Mouse (Mus musculus): ENCODE results near the gene D1Pas1. TPM values are rescaled to one million over a fixed set of nuclear protein-coding genes. Genes with fewer than 3 reads are reported as not detected.

The D1Pas1 gene
- polyA plus RNA-seq, 1 experiment from 2014 or later: 0.08 TPM

- H3K27ac ChIP-seq (replicated peaks in 1 of 2; ENCODE audit: control insufficient read depth in 1 of 2, insufficient read depth in 1 of 2, low read depth in 2 of 2, low read length in 2 of 2): no peak overlapping the region
- H3K36me3 ChIP-seq (ENCODE audit: control insufficient read depth, insufficient read depth, low read length): no peaks in the 10 kb centered on the region
- WGBS: 81% methylated on average over 9 of the region's 9 CpGs
- ATAC-seq (ENCODE audit: insufficient number of reproducible peaks, insufficient read depth, low FRiP score, low read depth): no peak
- no peaks in the 10 kb centered on the region for H3K9me3 ChIP-seq (ENCODE audit: control insufficient read depth, low read length)
- no peak overlapping the region for H3K4me3 ChIP-seq (ENCODE audit: control insufficient read depth in 1 of 2, insufficient read depth in 1 of 2, low read depth in 1 of 2, low read length in 2 of 2)
- no peak overlapping the region for H3K4me2 ChIP-seq (ENCODE audit: low read length)
- H3K4me1 ChIP-seq (ENCODE audit: control insufficient read depth in 2 of 2, insufficient read depth in 2 of 2, low read length in 2 of 2): no peaks in the 10 kb centered on the region
- H3K9ac ChIP-seq (ENCODE audit: low read length): no peak overlapping the region
- no peaks in the 10 kb centered on the region for H3K27me3 ChIP-seq (ENCODE audit: control insufficient read depth, insufficient read depth, low read length)
Observed at GRCm38 (mm10) chr1:186988281-186988682, 21.1 kb downstream of the D1Pas1 start.

GRCm38 (mm10) chr1:186988822-186989221, 21.6 kb downstream of the D1Pas1 start:
- H3K9me3 ChIP-seq (ENCODE audit: control insufficient read depth, low read length): no peaks in the 10 kb centered on the region
- H3K4me3 ChIP-seq (ENCODE audit: control insufficient read depth in 1 of 2, insufficient read depth in 1 of 2, low read depth in 1 of 2, low read length in 2 of 2): no peak overlapping the region
- no peaks in the 10 kb centered on the region for H3K27me3 ChIP-seq (ENCODE audit: control insufficient read depth, insufficient read depth, low read length)
- no peak overlapping the region for H3K27ac ChIP-seq (replicated peaks in 1 of 2; ENCODE audit: control insufficient read depth in 1 of 2, insufficient read depth in 1 of 2, low read depth in 2 of 2, low read length in 2 of 2)
- no peak for ATAC-seq (ENCODE audit: insufficient number of reproducible peaks, insufficient read depth, low FRiP score, low read depth)
- H3K4me2 ChIP-seq (ENCODE audit: low read length): no peak overlapping the region
- WGBS: 87% methylated on average over 4 of the region's 4 CpGs
- H3K36me3 ChIP-seq (ENCODE audit: control insufficient read depth, insufficient read depth, low read length): no peaks in the 10 kb centered on the region
- no peak overlapping the region for H3K9ac ChIP-seq (ENCODE audit: low read length)
- no peaks in the 10 kb centered on the region for H3K4me1 ChIP-seq (ENCODE audit: control insufficient read depth in 2 of 2, insufficient read depth in 2 of 2, low read length in 2 of 2)

GRCm38 (mm10) chr1:186991473-186991872, 24.3 kb downstream of the D1Pas1 start:
- Histone ChIP-seq H3K27me3 (ENCODE audit: control insufficient read depth, insufficient read depth, low read length) (no peaks in the 10 kb centered on the region), H3K9ac (ENCODE audit: low read length) (no peak overlapping the region), H3K4me2 (ENCODE audit: low read length) (no peak overlapping the region), H3K4me1 (ENCODE audit: control insufficient read depth in 2 of 2, insufficient read depth in 2 of 2, low read length in 2 of 2) (no peaks in the 10 kb centered on the region), H3K4me3 (ENCODE audit: control insufficient read depth in 1 of 2, insufficient read depth in 1 of 2, low read depth in 1 of 2, low read length in 2 of 2) (no peak overlapping the region), H3K36me3 (ENCODE audit: control insufficient read depth, insufficient read depth, low read length) (no peaks in the 10 kb centered on the region), H3K9me3 (ENCODE audit: control insufficient read depth, low read length) (no peaks in the 10 kb centered on the region), H3K27ac (replicated peaks in 1 of 2; ENCODE audit: control insufficient read depth in 1 of 2, insufficient read depth in 1 of 2, low read depth in 2 of 2, low read length in 2 of 2) (no peak overlapping the region)
- 65% methylated on average over 6 of the region's 6 CpGs for WGBS
- ATAC-seq (ENCODE audit: insufficient number of reproducible peaks, insufficient read depth, low FRiP score, low read depth): no peak

GRCm38 (mm10) chr1:186992113-186992512, 24.9 kb downstream of the D1Pas1 start:
- WGBS: 88% methylated on average over 3 of the region's 3 CpGs
- no peak for ATAC-seq (ENCODE audit: insufficient number of reproducible peaks, insufficient read depth, low FRiP score, low read depth)

GRCm38 (mm10) chr1:186997596-186998304, 30.5 kb downstream of the D1Pas1 start:
- WGBS: 94% methylated on average over 21 of the region's 21 CpGs
- no peak overlapping the region for H3K9ac ChIP-seq (ENCODE audit: low read length)
- no peaks in the 10 kb centered on the region for H3K36me3 ChIP-seq (ENCODE audit: control insufficient read depth, insufficient read depth, low read length)
- ATAC-seq (ENCODE audit: insufficient number of reproducible peaks, insufficient read depth, low FRiP score, low read depth): no peak
- no peaks in the 10 kb centered on the region for H3K9me3 ChIP-seq (ENCODE audit: control insufficient read depth, low read length)
- no peak overlapping the region for H3K27ac ChIP-seq (replicated peaks in 1 of 2; ENCODE audit: control insufficient read depth in 1 of 2, insufficient read depth in 1 of 2, low read depth in 2 of 2, low read length in 2 of 2)
- H3K4me3 ChIP-seq (ENCODE audit: control insufficient read depth in 1 of 2, insufficient read depth in 1 of 2, low read depth in 1 of 2, low read length in 2 of 2): no peak overlapping the region
- H3K27me3 ChIP-seq (ENCODE audit: control insufficient read depth, insufficient read depth, low read length): no peaks in the 10 kb centered on the region
- H3K4me2 ChIP-seq (ENCODE audit: low read length): no peak overlapping the region
- H3K4me1 ChIP-seq (ENCODE audit: control insufficient read depth in 2 of 2, insufficient read depth in 2 of 2, low read length in 2 of 2): no peaks in the 10 kb centered on the region

More at GRCm38 (mm10) chr1:186992113-186992512, 24.9 kb downstream of the D1Pas1 start:
- Histone ChIP-seq H3K4me2 (ENCODE audit: low read length) (no peak overlapping the region), H3K36me3 (ENCODE audit: control insufficient read depth, insufficient read depth, low read length) (no peaks in the 10 kb centered on the region), H3K4me1 (ENCODE audit: control insufficient read depth in 2 of 2, insufficient read depth in 2 of 2, low read length in 2 of 2) (no peaks in the 10 kb centered on the region), H3K9ac (ENCODE audit: low read length) (no peak overlapping the region), H3K4me3 (ENCODE audit: control insufficient read depth in 1 of 2, insufficient read depth in 1 of 2, low read depth in 1 of 2, low read length in 2 of 2) (no peak overlapping the region), H3K9me3 (ENCODE audit: control insufficient read depth, low read length) (no peaks in the 10 kb centered on the region), H3K27me3 (ENCODE audit: control insufficient read depth, insufficient read depth, low read length) (no peaks in the 10 kb centered on the region), H3K27ac (replicated peaks in 1 of 2; ENCODE audit: control insufficient read depth in 1 of 2, insufficient read depth in 1 of 2, low read depth in 2 of 2, low read length in 2 of 2) (no peak overlapping the region)

- no peak overlapping the region for H3K4me3 ChIP-seq (ENCODE audit: control insufficient read depth in 1 of 2, insufficient read depth in 1 of 2, low read depth in 1 of 2, low read length in 2 of 2)
- no peak overlapping the region for H3K9ac ChIP-seq (ENCODE audit: low read length)
- H3K9me3 ChIP-seq (ENCODE audit: control insufficient read depth, low read length): no peaks in the 10 kb centered on the region
- no peaks in the 10 kb centered on the region for H3K4me1 ChIP-seq (ENCODE audit: control insufficient read depth in 2 of 2, insufficient read depth in 2 of 2, low read length in 2 of 2)
- H3K27me3 ChIP-seq (ENCODE audit: control insufficient read depth, insufficient read depth, low read length): no peaks in the 10 kb centered on the region
- no peaks in the 10 kb centered on the region for H3K36me3 ChIP-seq (ENCODE audit: control insufficient read depth, insufficient read depth, low read length)
- H3K4me2 ChIP-seq (ENCODE audit: low read length): no peak overlapping the region
- no peak for ATAC-seq (ENCODE audit: insufficient number of reproducible peaks, insufficient read depth, low FRiP score, low read depth)
- no peak overlapping the region for H3K27ac ChIP-seq (replicated peaks in 1 of 2; ENCODE audit: control insufficient read depth in 1 of 2, insufficient read depth in 1 of 2, low read depth in 2 of 2, low read length in 2 of 2)
- WGBS: 73% methylated on average over 7 of the region's 7 CpGs
Observed at GRCm38 (mm10) chr1:187003441-187003861, 36.2 kb downstream of the D1Pas1 start.

GRCm38 (mm10) chr1:187004306-187004705, 37.1 kb downstream of the D1Pas1 start:
- H3K9ac ChIP-seq (ENCODE audit: low read length): no peak overlapping the region
- no peaks in the 10 kb centered on the region for H3K36me3 ChIP-seq (ENCODE audit: control insufficient read depth, insufficient read depth, low read length)
- H3K4me2 ChIP-seq (ENCODE audit: low read length): no peak overlapping the region
- 94% methylated on average over 1 of the region's 1 CpGs for WGBS
- no peaks in the 10 kb centered on the region for H3K4me1 ChIP-seq (ENCODE audit: control insufficient read depth in 2 of 2, insufficient read depth in 2 of 2, low read length in 2 of 2)
- H3K9me3 ChIP-seq (ENCODE audit: control insufficient read depth, low read length): no peaks in the 10 kb centered on the region
- H3K27me3 ChIP-seq (ENCODE audit: control insufficient read depth, insufficient read depth, low read length): no peaks in the 10 kb centered on the region
- H3K27ac ChIP-seq (replicated peaks in 1 of 2; ENCODE audit: control insufficient read depth in 1 of 2, insufficient read depth in 1 of 2, low read depth in 2 of 2, low read length in 2 of 2): no peak overlapping the region
- H3K4me3 ChIP-seq (ENCODE audit: control insufficient read depth in 1 of 2, insufficient read depth in 1 of 2, low read depth in 1 of 2, low read length in 2 of 2): no peak overlapping the region
- ATAC-seq (ENCODE audit: insufficient number of reproducible peaks, insufficient read depth, low FRiP score, low read depth): no peak
